In the genomic region with DNA sequence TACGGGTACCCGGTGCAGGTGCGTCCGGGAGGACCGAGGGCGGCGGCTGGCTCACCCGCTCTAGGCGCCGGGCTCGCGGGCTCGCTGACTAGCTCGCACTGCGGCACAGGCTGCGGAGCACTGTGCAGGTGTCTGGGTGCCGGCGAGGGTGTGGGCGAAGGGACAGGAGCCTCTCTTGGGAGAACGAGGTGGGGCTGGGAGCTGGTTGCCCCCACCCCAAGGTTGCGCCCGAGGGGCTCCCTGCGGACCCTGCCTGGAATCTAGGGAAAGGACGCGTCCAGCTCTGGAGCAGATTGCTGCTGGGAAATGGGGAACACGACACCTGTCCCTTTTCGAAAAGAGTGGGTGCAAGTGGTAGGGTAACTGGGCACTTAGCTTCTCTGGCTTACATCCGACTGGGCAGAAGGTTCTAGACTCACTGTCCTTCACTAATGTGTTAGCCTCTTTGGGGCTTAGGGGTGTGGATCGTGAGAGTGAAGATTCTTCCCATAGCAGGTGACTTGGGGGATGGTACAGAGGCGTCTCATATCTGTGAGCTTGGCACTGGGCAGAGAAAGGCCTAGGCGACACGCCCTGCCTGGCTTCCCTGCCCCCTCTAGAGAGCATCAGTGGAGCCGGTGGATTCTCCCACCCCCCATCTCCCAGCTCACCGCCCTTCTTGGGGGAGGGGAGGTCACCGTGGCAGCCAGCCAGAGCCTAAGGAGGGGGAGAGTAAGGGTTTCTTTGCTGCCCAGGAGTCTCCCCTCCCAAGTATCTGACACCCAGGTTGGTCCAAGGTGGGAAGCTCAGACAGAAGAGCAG, we compare ENCODE assay signal across 9 mouse cellular contexts. TPM values are rescaled to one million over a fixed set of nuclear protein-coding genes. Genes with fewer than 3 reads are reported as not detected.
DNase-seq lines count a peak whose midpoint lies in the region; ATAC-seq lines count a peak whose summit lies in the region.
"Had no signal": no experiment of that assay in that cellular context is flagged by ENCODE, and none has a peak within 500 bp of the region (broad histone marks: within the 10 kb centered on the region; RNA-seq: fewer than 3 reads in every experiment).

No protein-coding gene starts in this region.

- peak overlapping the region; percentile 83 for H3K4me3 ChIP-seq in hindbrain, embryonic 10.5 days
- peak overlapping the region; percentile 62 for H3K4me3 ChIP-seq in limb, embryonic 15.5 days
- H3K4me3 ChIP-seq in neural tube, embryonic 14.5 days (ENCODE audit: low read depth, low read length): peak overlapping the region; percentile 68

- WGBS in hindbrain, embryonic 10.5 days: under 1% methylated on average over 35 of the region's 35 CpGs
- WGBS in limb, embryonic 15.5 days: 2% methylated on average over 35 of the region's 35 CpGs
- under 1% methylated on average over 34 of the region's 35 CpGs for WGBS in neural tube, embryonic 14.5 days

- DNase-seq in adrenal gland, postnatal 14 days: peak; percentile 29
- no peak for DNase-seq in adrenal gland, adult 8-10 months
- peak; percentile 36 for DNase-seq in thymus, postnatal 14 days
- DNase-seq in thymus, adult 18-20 months: no peak
- no peak for DNase-seq in hindbrain, embryonic 10.5 days (ENCODE audit: low spot score)
- no peak for DNase-seq in gastrocnemius, postnatal 36 days

- intact Hi-C loops in gastrocnemius, postnatal 36 days (cut with DNase I): no loop called here

- H3K4me1 ChIP-seq in hindbrain, embryonic 10.5 days (replicated peaks): peaks cover 79% of the 10 kb centered on the region
- H3K4me1 ChIP-seq in limb, embryonic 15.5 days: peaks cover 26% of the 10 kb centered on the region
- peaks cover 28% of the 10 kb centered on the region for H3K4me1 ChIP-seq in neural tube, embryonic 14.5 days (ENCODE audit: control insufficient read depth, insufficient read depth, low read length)

- peak overlapping the region; percentile 92 for H3K27ac ChIP-seq in hindbrain, embryonic 10.5 days
- H3K27ac ChIP-seq in limb, embryonic 15.5 days: no peak overlapping the region
- H3K27ac ChIP-seq in neural tube, embryonic 14.5 days (ENCODE audit: low read depth, low read length): peak overlapping the region; percentile 93

- H3K9ac ChIP-seq in limb, embryonic 15.5 days: 0 out of 2 replicates have a peak overlapping the region, but pooled peaks have one; percentile 61
- H3K9ac ChIP-seq in neural tube, embryonic 14.5 days (replicated peaks; ENCODE audit: low read depth, low read length): peak overlapping the region; percentile 90

- H3K4me2 ChIP-seq in limb, embryonic 15.5 days: peak overlapping the region; percentile 94
- peak overlapping the region; percentile 92 for H3K4me2 ChIP-seq in neural tube, embryonic 14.5 days (ENCODE audit: low read depth, low read length)

- peaks cover 55% of the 10 kb centered on the region for H3K27me3 ChIP-seq in hindbrain, embryonic 10.5 days (ENCODE audit: insufficient read depth, poor library complexity, severe bottlenecking)
- H3K27me3 ChIP-seq in limb, embryonic 15.5 days: peaks cover 49% of the 10 kb centered on the region
- H3K27me3 ChIP-seq in neural tube, embryonic 14.5 days (ENCODE audit: control insufficient read depth, insufficient read depth, low read length): no peaks in the 10 kb centered on the region

- H3K9me3 ChIP-seq in hindbrain, embryonic 10.5 days: no peaks in the 10 kb centered on the region
- no peaks in the 10 kb centered on the region for H3K9me3 ChIP-seq in limb, embryonic 15.5 days
- no peaks in the 10 kb centered on the region for H3K9me3 ChIP-seq in neural tube, embryonic 14.5 days (ENCODE audit: control insufficient read depth, low read length)

- peak; percentile 16; the same call in 1 of the 2 replicates for ATAC-seq in limb, embryonic 15.5 days (ENCODE audit: insufficient number of reproducible peaks, low FRiP score, low TSS enrichment, low read depth)
- peak; percentile 44 for ATAC-seq in neural tube, embryonic 14.5 days (ENCODE audit: low read depth)

- peaks cover 13% of the 10 kb centered on the region; the same call in 1 of the 2 replicates for H3K36me3 ChIP-seq in hindbrain, embryonic 10.5 days
- no peaks in the 10 kb centered on the region for H3K36me3 ChIP-seq in limb, embryonic 15.5 days
- H3K36me3 ChIP-seq in neural tube, embryonic 14.5 days (ENCODE audit: control insufficient read depth, insufficient read depth, low read length): no peaks in the 10 kb centered on the region

RNA-seq across cellular contexts. Expression of gene Rab6b, which starts 1.1 kb away (rescaled TPM):
- 3.1 and 9.2 TPM in 2 replicates for total RNA-seq in adrenal gland, postnatal 14 days (2021)
- 1 to 10 TPM; 1.9 to 5.2 (median 3.2) TPM for total RNA-seq in adrenal gland, adult 8-10 months (2022)
- 17.0 and 29.0 TPM in 2 replicates for polyA plus RNA-seq in hindbrain, embryonic 10.5 days (2016; fragmentation: Nextera tagmentation; extraction: Ambion mirVana)
- polyA plus RNA-seq in limb, embryonic 15.5 days (2015; fragmentation: Nextera tagmentation; extraction: Ambion mirVana): 5.7 and 7.8 TPM in 2 replicates
- 92.1 and 95.2 TPM in 2 replicates for polyA plus RNA-seq in neural tube, embryonic 14.5 days (2014; fragmentation: Nextera tagmentation; extraction: Ambion mirVana)
- total RNA-seq in gastrocnemius, postnatal 36 days (2021): under 1 TPM; 0.66 to 0.81 TPM
- polyA plus RNA-seq: erythroblast, embryonic 14.5 days had no signal

Comparison
In these comparisons a context has a peak if more than half of its experiments do, and no peak if none do; other contexts are left out.
1. DNase-seq: peak in adrenal gland, postnatal 14 days (single experiment) and thymus, postnatal 14 days (single experiment); none in adrenal gland, adult 8-10 months (single experiment), thymus, adult 18-20 months (0 of 2), hindbrain, embryonic 10.5 days (single experiment) and gastrocnemius, postnatal 36 days (0 of 2).
2. Peak in every context shown above with its lines, with median percentiles within 50 percentile points of each other: H3K4me3 ChIP-seq.